Mouse (Mus musculus) MEL (cell line): ENCODE results near the gene Prkcq. TPM values are rescaled to one million over a fixed set of nuclear protein-coding genes. Genes with fewer than 3 reads are reported as not detected.

Experiments used
- DNase-seq: peaks from one replicate; pipeline ENCODE4 v3.0.0; 2011; ENCODE audit warnings: low read depth, low spot score
- H3K27ac ChIP-seq: 2 replicates; pipeline ENCODE4 v1.5.1; 2012; ENCODE audit warnings: low read depth, mild to moderate bottlenecking, control low read depth, low read length, moderate library complexity; ENCODE audit not compliant: control insufficient read depth
- H3K27me3 ChIP-seq, 2 experiments: fragments of 150-350 bp in 1 of 2; sonication (generic) in 1 of 2; 2 replicates each; pipeline ENCODE4 v1.6.1; 2012; ENCODE audit warnings: low read length in 2 of 2, mild to moderate bottlenecking in 2 of 2, improper control_type of control experiment in 1 of 2, moderate library complexity in 1 of 2; ENCODE audit not compliant: insufficient read depth in 2 of 2, control insufficient read depth in 1 of 2
- H3K36me3 ChIP-seq, 2 experiments: 2 replicates each; pipeline ENCODE4 v1.6.1; 2012 to 2014; ENCODE audit warnings: low read length in 2 of 2, improper control_type of control experiment in 1 of 2, inconsistent platforms in 1 of 2, mild to moderate bottlenecking in 1 of 2; ENCODE audit not compliant: insufficient read depth in 2 of 2, control insufficient read depth in 1 of 2
- H3K4me1 ChIP-seq, 2 experiments: fragments of 150-350 bp in 1 of 2; sonication (generic) in 1 of 2; 2 replicates each; pipeline ENCODE4 v1.6.1; 2012; ENCODE audit warnings: low read length in 2 of 2, improper control_type of control experiment in 1 of 2, mild to moderate bottlenecking in 1 of 2; ENCODE audit not compliant: insufficient read depth in 2 of 2, control insufficient read depth in 1 of 2
- H3K4me3 ChIP-seq, 2 experiments: fragments of 150-350 bp in 1 of 2; sonication (generic) in 1 of 2; 2 replicates each; pipeline ENCODE4 v1.5.1; 2012; ENCODE audit warnings: low read depth in 2 of 2, low read length in 2 of 2, mild to moderate bottlenecking in 2 of 2, moderate library complexity in 2 of 2, control low read depth in 1 of 2, improper control_type of control experiment in 1 of 2; ENCODE audit not compliant: control insufficient read depth in 1 of 2, insufficient read depth in 1 of 2
- H3K79me2 ChIP-seq: 2 replicates; pipeline ENCODE4 v1.6.1; 2012; ENCODE audit warnings: mild to moderate bottlenecking, low read length, moderate library complexity; ENCODE audit not compliant: control insufficient read depth, poor library complexity, insufficient read depth
- H3K9ac ChIP-seq: 2 replicates; pipeline ENCODE4 v1.6.1; 2012; ENCODE audit warnings: low read depth, mild to moderate bottlenecking, control low read depth, low read length, moderate library complexity; ENCODE audit not compliant: control insufficient read depth, poor library complexity, severe bottlenecking
- H3K9me3 ChIP-seq: fragments of 150-350 bp; sonication (generic); replicated peaks from 2 replicates; pipeline ENCODE4 v1.6.1; 2012; ENCODE audit warnings: mild to moderate bottlenecking, low read length, improper control_type of control experiment, moderate library complexity; ENCODE audit not compliant: insufficient read depth
- CHD1 ChIP-seq: IDR thresholded peaks from 2 replicates; pipeline ENCODE4 v1.6.1; 2012; ENCODE audit warnings: low read depth, mild to moderate bottlenecking, inconsistent platforms, low read length, improper control_type of control experiment
- E2F4 ChIP-seq: IDR thresholded peaks from 2 replicates; pipeline ENCODE4 v1.6.1; 2011; ENCODE audit warnings: low read depth, low read length, improper control_type of control experiment, borderline replicate concordance
- EP300 ChIP-seq, 2 experiments: IDR thresholded peaks; 2 replicates each; pipeline ENCODE4 v1.6.1; 2011; ENCODE audit warnings: improper control_type of control experiment in 2 of 2, low read length in 2 of 2, low read depth in 1 of 2, mild to moderate bottlenecking in 1 of 2
- ETS1 ChIP-seq: IDR thresholded peaks from 2 replicates; pipeline ENCODE4 v1.6.1; 2012; ENCODE audit warnings: low read depth, mild to moderate bottlenecking, inconsistent platforms, low read length, improper control_type of control experiment, moderate library complexity
- HCFC1 ChIP-seq: IDR thresholded peaks from 2 replicates; pipeline ENCODE4 v1.6.1; 2012; ENCODE audit warnings: low read depth, mild to moderate bottlenecking, inconsistent platforms, low read length, improper control_type of control experiment, moderate library complexity
- JUND ChIP-seq: IDR thresholded peaks from 2 replicates; pipeline ENCODE4 v1.6.1; 2011; ENCODE audit warnings: low read depth, mild to moderate bottlenecking, improper control_type of control experiment, low read length
- KAT2A ChIP-seq: conservative IDR thresholded peaks from 2 replicates; pipeline ENCODE4 v1.6.1; 2012; ENCODE audit warnings: low read depth, low read length, improper control_type of control experiment, inconsistent platforms
- MAFK ChIP-seq: IDR thresholded peaks from 2 replicates; pipeline ENCODE4 v1.6.1; 2011; ENCODE audit warnings: low read depth, mild to moderate bottlenecking, low read length, improper control_type of control experiment, borderline replicate concordance
- MAZ ChIP-seq: IDR thresholded peaks from 2 replicates; pipeline ENCODE4 v1.6.1; 2012; ENCODE audit warnings: low read depth, mild to moderate bottlenecking, inconsistent platforms, low read length, improper control_type of control experiment
- NRF1 ChIP-seq: IDR thresholded peaks from 2 replicates; pipeline ENCODE4 v1.6.1; 2014; ENCODE audit warnings: low read depth, mild to moderate bottlenecking, inconsistent platforms, low read length, improper control_type of control experiment, moderate library complexity; ENCODE audit not compliant: poor library complexity, insufficient read depth, severe bottlenecking
- POLR2AphosphoS5 ChIP-seq: IDR thresholded peaks from 2 replicates; pipeline ENCODE4 v1.6.1; 2012; ENCODE audit warnings: low read depth, borderline replicate concordance, mild to moderate bottlenecking, inconsistent platforms, low read length, moderate library complexity, mixed read lengths
- RCOR1 ChIP-seq: IDR thresholded peaks from 2 replicates; pipeline ENCODE4 v1.6.1; 2012; ENCODE audit warnings: low read depth, mild to moderate bottlenecking, inconsistent platforms, low read length, improper control_type of control experiment
- SIN3A ChIP-seq: IDR thresholded peaks from 2 replicates; pipeline ENCODE4 v1.6.1; 2012; ENCODE audit warnings: low read length, improper control_type of control experiment, inconsistent platforms
- SMC3 ChIP-seq: IDR thresholded peaks from 2 replicates; pipeline ENCODE4 v1.6.1; 2011; ENCODE audit warnings: low read depth, low read length, improper control_type of control experiment
- TAL1 ChIP-seq: IDR thresholded peaks from 2 replicates; pipeline ENCODE4 v1.6.1; 2012; ENCODE audit warnings: mild to moderate bottlenecking, inconsistent platforms, low read length, moderate library complexity, mixed read lengths
- UBTF ChIP-seq: IDR thresholded peaks from 2 replicates; pipeline ENCODE4 v1.6.1; 2012; ENCODE audit warnings: low read depth, mild to moderate bottlenecking, inconsistent platforms, low read length, improper control_type of control experiment, moderate library complexity, borderline replicate concordance; ENCODE audit not compliant: insufficient read depth
- USF1 ChIP-seq: IDR thresholded peaks from 2 replicates; pipeline ENCODE4 v1.6.1; 2014; ENCODE audit warnings: low read depth, mild to moderate bottlenecking, inconsistent platforms, low read length, improper control_type of control experiment, moderate library complexity
- USF2 ChIP-seq, 2 experiments: IDR thresholded peaks; 2 replicates each; pipeline ENCODE4 v1.6.1; 2011 to 2012; ENCODE audit warnings: improper control_type of control experiment in 2 of 2, low read length in 2 of 2, borderline replicate concordance in 1 of 2, inconsistent platforms in 1 of 2, low read depth in 1 of 2, mild to moderate bottlenecking in 1 of 2; ENCODE audit not compliant: insufficient read depth in 1 of 2
- ZC3H11A ChIP-seq: IDR thresholded peaks from 2 replicates; pipeline ENCODE4 v1.6.1; 2012; ENCODE audit warnings: low read depth, mild to moderate bottlenecking, inconsistent platforms, low read length, improper control_type of control experiment
- ZKSCAN1 ChIP-seq: IDR thresholded peaks from 2 replicates; pipeline ENCODE4 v1.6.1; 2012; ENCODE audit warnings: low read depth, mild to moderate bottlenecking, inconsistent platforms, low read length, improper control_type of control experiment, moderate library complexity
- ZNF384 ChIP-seq: IDR thresholded peaks from 2 replicates; pipeline ENCODE4 v1.6.1; 2012; ENCODE audit warnings: low read depth, mild to moderate bottlenecking, inconsistent platforms, low read length, improper control_type of control experiment
- polyA plus RNA-seq, 2 experiments: library from polyadenylated mRNA; stranded (reverse) in 1 of 2; unstranded in 1 of 2; fragments of >175 nt in 1 of 2; fragments of >200 nt in 1 of 2; gene quantifications; 2 replicates each; pipeline versions ENCODE4 v1.2.1 to v1.2.4; 2012; ENCODE audit warnings: low replicate concordance in 2 of 2, low read depth in 1 of 2; ENCODE audit not compliant: insufficient read length in 2 of 2, insufficient read depth in 1 of 2, missing spikeins in 1 of 2
- total RNA-seq: library from RNA; depleted of rRNA; stranded (reverse); fragments of 300-350 nt; gene quantifications from 2 replicates; pipeline ENCODE4 v1.2.3, GENCODE M21; 2012

Prkcq gene
- total and polyA plus RNA-seq, 3 experiments = 0.12 to 0.19 TPM; not detected in 1

DNA sequence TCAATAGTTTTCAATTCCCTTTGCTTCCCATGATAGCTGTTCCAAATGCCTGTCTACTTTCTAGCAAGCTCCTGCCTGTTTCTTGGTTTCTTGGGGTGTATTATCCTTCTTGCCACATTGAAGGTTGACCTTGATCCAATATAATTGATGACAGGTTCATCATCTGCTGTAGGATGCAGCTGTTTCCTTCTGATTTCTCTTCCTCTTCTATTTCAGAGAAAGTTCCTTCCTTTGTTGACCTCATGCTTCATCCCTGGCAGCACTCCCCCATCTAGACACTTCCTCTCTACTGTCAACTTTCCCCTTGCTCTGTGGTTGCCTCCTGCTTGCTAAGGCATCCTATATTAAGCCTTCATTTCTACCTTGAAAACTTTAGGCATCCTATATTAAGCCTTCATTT, 67.6 kb downstream of the Prkcq start:
- Histone ChIP-seq H3K79me2 (no peaks in the 10 kb centered on the region), H3K9ac (no peak overlapping the region), H3K27me3 (peaks cover 0 to 2% of the 10 kb centered on the region in 2 experiments; a peak in 2 of 4 replicates), H3K36me3 (no peaks in the 10 kb centered on the region), H3K27ac (no peak overlapping the region), H3K4me1 (0 out of 4 replicates have a peak, but pooled peaks cover 0 to 4% of the 10 kb centered on the region in 2 experiments), H3K4me3 (no peak overlapping the region), H3K9me3 (no peaks in the 10 kb centered on the region)
- peak; percentile 38 for DNase-seq
- TF ChIP-seq USF2 (IDR thresholded peaks at IDR 0.05; ENCODE audit: borderline replicate concordance in 1 of 2, insufficient read depth in 1 of 2, low read depth in 1 of 2, low read length in 2 of 2) = no peak
- TF ChIP-seq MAZ = no peak
- no peak for TF ChIP-seq SMC3
- TF ChIP-seq TAL1 = peak; percentile 77
- no peak for TF ChIP-seq CHD1
- TF ChIP-seq ZC3H11A = no peak
- TF ChIP-seq SIN3A = no peak
- no peak for TF ChIP-seq UBTF
- peak; percentile 69; the same call in 1 of the 2 replicates for TF ChIP-seq ETS1
- no peak for TF ChIP-seq KAT2A
- TF ChIP-seq HCFC1 = no peak
- TF ChIP-seq ZKSCAN1 = no peak
- no peak for TF ChIP-seq RCOR1
- no peak for TF ChIP-seq POLR2AphosphoS5
- TF ChIP-seq EP300 (IDR thresholded peaks at IDR 0.05; ENCODE audit: low read depth in 1 of 2, low read length in 2 of 2) = peak; percentile 38 to 41; a peak in 2 of 4 replicates

GRCm38 (mm10) chr2:11245926-11246325, 74.0 kb downstream of the Prkcq start:
- H3K4me3 ChIP-seq = no peak overlapping the region
- H3K27ac ChIP-seq = no peak overlapping the region
- TF ChIP-seq ZNF384 = no peak
- no peak for TF ChIP-seq NRF1
- no peak for TF ChIP-seq E2F4
- TF ChIP-seq JUND = no peak
- TF ChIP-seq EP300 (IDR thresholded peaks at IDR 0.05; ENCODE audit: low read depth in 1 of 2, low read length in 2 of 2) = no peak
- no peak for TF ChIP-seq RCOR1
- TF ChIP-seq MAFK = no peak
- TF ChIP-seq USF1 = no peak
- peaks cover 6 to 10% of the 10 kb centered on the region in 2 experiments for H3K27me3 ChIP-seq
- no peaks in the 10 kb centered on the region for H3K79me2 ChIP-seq
- no peaks in the 10 kb centered on the region for H3K36me3 ChIP-seq
- no peaks in the 10 kb centered on the region for H3K9me3 ChIP-seq
- DNase-seq = no peak
- no peak overlapping the region for H3K9ac ChIP-seq
- no peaks in the 10 kb centered on the region for H3K4me1 ChIP-seq
